Mouse (Mus musculus): Measurements from ENCODE around the gene Cir1. TPM values are rescaled to one million over a fixed set of nuclear protein-coding genes. Genes with fewer than 3 reads are reported as not detected.

Cir1 gene
- total RNA-seq, 2 experiments from 2014 or later, result 22.8 to 26.7 TPM

- DNase-seq (ENCODE audit: low spot score in 2 of 2), result peak in 1 of 2 experiments; percentile 35
Measured at GRCm38 (mm10) chr2:73273249-73274118, 39.0 kb downstream of the Cir1 start.

DNA sequence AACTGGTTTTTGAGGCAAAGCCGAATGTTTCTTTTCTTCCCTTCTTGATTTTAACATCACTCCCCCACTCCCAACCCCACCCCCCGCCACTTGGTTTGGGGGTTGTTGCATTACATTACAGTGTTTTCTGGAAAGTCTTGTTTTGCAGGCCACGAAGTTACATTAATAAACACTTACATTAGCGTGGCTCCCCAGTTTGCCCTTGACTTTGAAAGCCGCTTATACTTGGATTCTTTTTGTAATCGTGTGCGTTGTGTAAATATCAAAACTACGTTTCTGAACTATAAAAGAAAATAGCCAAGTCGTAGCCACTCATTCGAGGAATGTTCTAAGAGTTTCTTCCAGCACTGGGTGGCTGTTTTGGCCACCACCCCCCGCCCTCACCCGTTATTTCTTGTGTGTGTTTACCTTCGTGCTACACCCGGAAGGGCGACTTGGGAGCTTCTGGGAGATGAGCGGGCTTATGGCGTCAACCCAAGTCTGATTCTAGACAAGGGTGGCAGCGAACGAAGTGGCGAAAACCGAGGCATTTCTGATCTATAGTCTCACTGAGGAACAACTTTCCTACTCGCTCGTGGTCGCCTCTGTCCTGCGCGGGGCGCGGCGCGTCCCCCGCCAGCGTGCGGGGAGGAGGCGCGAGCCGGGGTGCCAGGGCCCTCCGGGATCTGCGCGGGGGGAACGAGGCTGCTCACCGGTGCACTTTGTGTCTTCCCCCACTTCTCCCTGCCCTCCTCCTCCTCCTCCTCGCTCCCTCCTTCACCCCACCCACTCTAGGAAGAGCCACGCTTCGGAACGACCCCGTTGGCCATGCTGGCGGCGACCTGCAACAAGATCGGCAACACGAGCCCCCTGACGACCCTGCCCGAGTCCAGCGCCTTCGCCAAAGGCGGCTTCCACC, 39.9 kb downstream of the Cir1 start:
- DNase-seq (ENCODE audit: low spot score in 2 of 2), result no peak

GRCm38 (mm10) chr2:73271459-73272161, 40.9 kb downstream of the Cir1 start, which contains the start of gene Sp9:
Gene Sp9 (plus strand): TSS chr2:73271925.
- peak; percentile 43 to 59 for DNase-seq (ENCODE audit: low spot score in 2 of 2)

GRCm38 (mm10) chr2:73270593-73271458, 41.7 kb downstream of the Cir1 start:
- DNase-seq (ENCODE audit: low spot score in 2 of 2), result peak in 1 of 2 experiments; percentile 36

- no peak for DNase-seq (ENCODE audit: low spot score in 2 of 2)
Measured at GRCm38 (mm10) chr2:73270071-73270592, 42.4 kb downstream of the Cir1 start.

GRCm38 (mm10) chr2:73269666-73270065, 42.8 kb downstream of the Cir1 start:
- DNase-seq (ENCODE audit: low spot score in 2 of 2), result no peak

DNA sequence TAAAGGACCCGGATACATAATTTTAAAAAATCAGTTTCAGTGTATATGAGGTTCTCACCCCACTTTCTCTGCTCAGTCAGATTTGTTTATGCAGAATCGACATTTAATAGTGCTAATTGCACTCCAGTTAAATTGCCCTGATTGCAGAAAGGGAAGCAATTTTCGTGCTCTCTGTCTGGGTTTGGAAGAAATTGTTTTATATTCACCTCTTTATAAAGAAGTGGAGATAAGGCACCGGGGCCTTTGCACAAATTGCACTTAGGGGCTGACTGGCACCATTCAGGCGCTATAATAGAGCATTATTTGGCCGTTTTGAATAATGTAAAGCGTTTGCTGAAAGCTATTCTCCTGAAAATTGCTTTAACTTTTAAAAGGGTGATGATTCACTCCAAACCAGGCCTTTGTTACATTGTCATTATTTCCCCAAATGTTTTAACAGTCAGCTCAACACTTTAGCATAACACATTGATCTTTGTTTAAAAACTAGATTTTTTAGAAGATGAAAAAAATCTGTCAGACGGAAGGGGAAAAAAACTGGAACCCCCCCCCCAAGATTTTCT, 43.6 kb downstream of the Cir1 start:
- DNase-seq (ENCODE audit: low spot score in 2 of 2), result no peak

- DNase-seq (ENCODE audit: low spot score in 2 of 2), result no peak
Measured at GRCm38 (mm10) chr2:73268281-73268680, 44.2 kb downstream of the Cir1 start.

DNA sequence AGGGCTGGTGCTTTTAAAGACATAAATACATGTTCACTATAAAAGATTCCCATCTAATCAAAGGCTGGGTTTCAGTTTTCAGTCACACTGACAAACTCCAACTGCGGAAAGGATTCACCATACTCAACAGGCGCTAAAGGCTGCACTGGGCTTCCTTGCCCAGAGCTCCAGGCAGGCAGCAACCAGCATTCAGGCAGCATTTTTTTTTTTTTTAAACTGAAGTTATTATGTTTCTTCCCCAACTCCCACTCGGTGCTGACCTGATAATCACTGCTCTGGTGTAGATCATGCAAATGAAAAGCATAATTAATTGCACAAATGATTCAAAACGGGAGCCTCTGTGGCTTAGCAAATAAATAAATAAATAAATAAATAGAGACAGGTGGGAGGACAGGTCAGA, 44.7 kb downstream of the Cir1 start:
- DNase-seq (ENCODE audit: low spot score in 2 of 2), result no peak

DNA sequence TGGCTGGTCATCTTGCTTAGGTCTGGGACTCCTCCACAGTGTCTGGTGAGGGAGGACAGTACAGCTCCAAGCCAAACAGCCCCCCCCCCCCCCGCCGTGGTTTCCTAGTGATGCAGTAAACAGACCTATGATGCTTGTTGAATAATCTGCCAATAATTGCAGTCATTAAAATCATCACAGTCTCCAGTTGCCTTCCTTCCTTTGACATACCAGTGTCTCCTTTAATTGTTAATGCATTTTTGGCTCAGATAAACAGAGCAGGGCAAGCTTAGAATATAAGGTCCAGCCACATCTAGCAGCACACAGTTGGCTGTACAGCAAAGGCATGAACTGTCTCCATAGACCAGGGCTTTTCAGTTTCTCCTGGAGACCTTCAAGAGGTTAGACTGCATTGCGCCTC, 45.3 kb downstream of the Cir1 start:
- DNase-seq (ENCODE audit: low spot score in 2 of 2), result no peak

- no peak for DNase-seq (ENCODE audit: low spot score in 2 of 2)
Measured at GRCm38 (mm10) chr2:73266623-73267022, 45.9 kb downstream of the Cir1 start.

DNA sequence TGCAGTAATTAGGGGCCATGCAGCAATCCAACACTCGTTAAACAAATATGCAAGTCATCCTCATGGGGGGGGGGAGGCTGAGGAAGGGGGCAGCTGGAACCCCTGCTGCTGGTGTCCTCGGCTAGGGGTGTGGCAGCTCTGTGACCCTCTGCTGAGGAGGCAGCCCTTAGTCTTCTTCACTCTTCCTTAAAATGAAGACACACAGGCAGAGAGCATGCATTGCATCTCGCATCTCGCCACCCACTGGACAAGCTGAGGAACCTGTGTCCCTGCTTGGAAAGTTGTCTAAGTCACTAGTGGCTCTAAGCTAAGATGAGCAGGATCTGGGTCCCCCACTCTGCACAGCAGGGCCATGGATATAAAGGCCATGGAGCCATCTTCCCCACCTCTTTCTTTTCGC, 46.5 kb downstream of the Cir1 start:
- no peak for DNase-seq (ENCODE audit: low spot score in 2 of 2)

DNA sequence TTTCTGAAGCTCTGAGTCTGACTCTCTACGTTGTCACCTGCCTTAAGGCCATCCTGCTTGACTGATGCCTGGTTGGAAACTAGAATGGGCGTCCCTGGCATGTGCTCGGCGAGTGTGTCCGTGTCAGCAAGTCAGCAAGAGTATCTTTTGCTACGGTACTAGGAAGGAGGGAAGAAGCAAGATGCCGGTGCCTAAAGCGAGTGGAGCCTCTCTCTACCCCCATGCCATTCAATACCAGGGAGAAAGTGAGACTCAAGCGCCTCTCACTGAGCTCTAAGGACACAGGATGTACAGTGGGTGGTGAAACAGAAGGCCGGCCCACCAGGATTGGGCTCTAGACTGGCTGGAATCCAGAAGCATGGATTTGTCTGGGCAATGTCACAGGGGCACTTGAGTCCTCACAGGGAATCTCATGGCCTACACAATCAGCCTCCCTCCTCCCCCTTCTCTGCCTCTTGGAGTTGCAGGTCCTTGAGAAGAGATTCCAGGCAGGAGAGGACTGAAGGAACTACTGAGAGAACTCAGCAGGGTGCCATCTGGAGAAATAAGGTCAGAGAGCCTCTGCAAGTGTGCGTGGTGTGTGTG, 47.8 kb downstream of the Cir1 start:
- no peak for DNase-seq (ENCODE audit: low spot score in 2 of 2)

GRCm38 (mm10) chr2:73263794-73264610, 48.5 kb downstream of the Cir1 start:
- DNase-seq (ENCODE audit: low spot score in 2 of 2), result no peak

DNA sequence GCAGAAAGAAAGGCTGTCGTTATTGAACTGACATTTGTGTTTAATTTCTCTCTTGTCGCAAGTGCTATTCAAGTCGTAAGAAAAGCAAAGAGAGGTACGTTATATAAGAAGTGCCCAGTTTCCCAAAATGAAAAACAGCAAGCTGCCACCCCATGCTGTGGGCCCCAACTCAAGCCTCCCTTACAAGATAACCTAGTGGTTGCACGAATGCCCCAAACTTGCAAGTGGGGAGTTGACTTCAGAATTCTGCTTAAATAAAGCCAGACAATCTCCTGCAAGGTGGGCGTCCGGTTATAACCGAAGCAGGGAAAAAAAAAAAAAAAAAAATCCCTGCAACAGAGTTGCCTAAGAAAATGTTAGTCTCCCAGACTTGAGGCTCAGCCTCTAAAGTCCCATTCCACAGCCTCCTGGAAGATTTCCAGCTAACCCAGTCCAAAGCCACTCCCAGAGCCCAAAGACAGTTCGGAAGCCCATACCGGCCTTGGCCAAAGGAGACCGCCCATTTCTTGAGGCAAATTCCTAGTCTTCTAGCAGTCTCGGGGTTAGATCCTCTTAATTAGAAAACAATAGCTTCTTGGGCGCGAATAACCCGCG, 49.2 kb downstream of the Cir1 start:
- DNase-seq (ENCODE audit: low spot score in 2 of 2), result no peak

GRCm38 (mm10) chr2:73248701-73249100, 63.8 kb downstream of the Cir1 start:
- DNase-seq (ENCODE audit: low spot score in 2 of 2), result no peak

DNA sequence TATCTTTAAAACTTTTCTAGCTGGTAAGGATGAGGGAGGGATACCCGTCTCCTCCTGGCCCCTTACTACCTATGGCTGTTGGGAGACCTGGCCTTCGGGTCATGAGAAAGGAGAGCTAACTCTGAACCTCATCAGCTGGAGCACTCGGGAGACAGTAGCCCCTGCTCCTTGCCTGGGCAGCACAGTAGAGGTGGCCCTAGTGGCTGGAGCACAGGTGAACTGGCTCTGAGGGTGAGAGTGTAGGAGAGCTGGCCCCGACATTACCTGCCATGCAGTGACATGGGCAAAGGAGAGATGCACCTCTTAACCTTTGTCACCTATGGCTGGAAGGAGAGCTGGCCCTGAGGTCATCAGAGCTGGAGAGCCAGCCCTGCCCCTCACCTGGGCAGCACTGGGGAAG, 71.2 kb downstream of the Cir1 start:
- DNase-seq (ENCODE audit: low spot score in 2 of 2), result no peak
